Mouse (Mus musculus) liver, embryonic 12.5 days (tissue): ENCODE measurements around the gene Eif3f. TPM values are rescaled to one million over a fixed set of nuclear protein-coding genes. Genes with fewer than 3 reads are reported as not detected.

Experiments used
- ATAC-seq: fragments of 200-750 bp; cut with Nextera tagmentation; 2 replicates; pipeline ENCODE4 v1.8.0; 2017; ENCODE audit warnings: moderate number of reproducible peaks, mild to moderate bottlenecking, moderate library complexity
- H3K27ac ChIP-seq: fragments of 300-500 bp; sonication (generic); 2 replicates; pipeline ENCODE4 v1.5.1; 2016; ENCODE audit warnings: mild to moderate bottlenecking
- H3K27me3 ChIP-seq: fragments of 300-500 bp; sonication (generic); replicated peaks from 2 replicates; pipeline ENCODE4 v1.6.1; 2016; ENCODE audit warnings: mild to moderate bottlenecking, moderate library complexity
- H3K36me3 ChIP-seq: fragments of 300-500 bp; sonication (generic); 2 replicates; pipeline ENCODE4 v1.6.1; 2016; ENCODE audit warnings: mild to moderate bottlenecking, moderate library complexity
- H3K4me1 ChIP-seq: fragments of 300-500 bp; sonication (generic); 2 replicates; pipeline ENCODE4 v1.6.1; 2016
- H3K4me2 ChIP-seq: fragments of 300-500 bp; sonication (generic); 2 replicates; pipeline ENCODE4 v1.6.1; 2016; ENCODE audit warnings: mild to moderate bottlenecking, moderate library complexity
- H3K4me3 ChIP-seq: fragments of 300-500 bp; sonication (generic); 2 replicates; pipeline ENCODE4 v1.5.1; 2016; ENCODE audit warnings: mild to moderate bottlenecking, moderate library complexity
- H3K9ac ChIP-seq: fragments of 300-500 bp; sonication (generic); 2 replicates; pipeline ENCODE4 v1.6.1; 2016; ENCODE audit warnings: mild to moderate bottlenecking, moderate library complexity
- H3K9me3 ChIP-seq: fragments of 300-500 bp; sonication (generic); replicated peaks from 2 replicates; pipeline ENCODE4 v1.6.1; 2016; ENCODE audit warnings: mild to moderate bottlenecking, moderate library complexity
- WGBS: fragments of 180-500 bp; shearing (Covaris S2); methylation state at CpG from one replicate; pipeline ENCODE4 v1.1.7; 2016; ENCODE audit not compliant: insufficient replicate concordance; 5-methylcytosine and 5-hydroxymethylcytosine counted together
- polyA plus RNA-seq: library from polyadenylated mRNA; unstranded; fragments of >200 nt; fragmentation: Nextera tagmentation; extraction: Ambion mirVana; gene quantifications from 2 replicates; pipeline ENCODE4 v1.2.1, GENCODE M21; 2016

The Eif3f gene
- polyA plus RNA-seq: 60.3 and 61.3 TPM in 2 replicates

GRCm38 (mm10) chr7:108933794-108934731 is at the start of gene Eif3f:
Gene Eif3f (plus strand): TSS chr7:108934417.
- H3K36me3 ChIP-seq: peaks cover 36% of the 10 kb centered on the region
- peak within 1 kb of the TSS; percentile 91 for H3K9ac ChIP-seq
- peak within 1 kb of the TSS; percentile 94 for H3K4me3 ChIP-seq
- ATAC-seq: peak; percentile 95
- H3K27ac ChIP-seq: peak within 1 kb of the TSS; percentile 85
- H3K9me3 ChIP-seq: no peaks in the 10 kb centered on the region
- 1% methylated on average over 50 of the region's 50 CpGs for WGBS
- peaks cover 4% of the 10 kb centered on the region; the same call in 1 of the 2 replicates for H3K27me3 ChIP-seq
- H3K4me1 ChIP-seq: peaks cover 22% of the 10 kb centered on the region
- H3K4me2 ChIP-seq: peak within 1 kb of the TSS; percentile 88

DNA sequence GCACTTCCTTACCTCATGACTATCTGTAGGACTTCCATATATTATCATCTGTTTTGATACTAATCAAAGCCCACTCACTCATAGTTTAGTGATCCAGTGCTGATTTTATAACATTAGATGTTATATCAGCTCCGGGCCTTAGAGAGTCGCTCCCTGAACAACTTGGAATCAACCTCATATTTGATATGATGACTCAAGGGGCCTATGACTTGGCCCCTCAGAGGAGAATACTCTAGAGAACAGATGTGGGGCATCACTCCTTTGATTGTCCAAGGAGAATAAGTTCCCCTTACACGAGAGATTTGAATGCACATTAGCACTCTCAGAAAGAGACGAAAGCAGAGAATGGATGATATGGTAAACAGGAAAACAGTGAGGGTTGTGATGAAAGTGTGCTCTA is 49.3 kb upstream of the Eif3f start, which contains the start of gene Olfr518:
Gene Olfr518 (minus strand): TSS at position 101 of the 400 bp plus-strand sequence.
- no peaks in the 10 kb centered on the region for H3K36me3 ChIP-seq
- H3K4me1 ChIP-seq: no peaks in the 10 kb centered on the region
- no peak within 1 kb of the TSS for H3K4me2 ChIP-seq
- H3K27ac ChIP-seq: no peak within 1 kb of the TSS
- no peaks in the 10 kb centered on the region for H3K27me3 ChIP-seq
- no peak within 1 kb of the TSS for H3K4me3 ChIP-seq
- H3K9ac ChIP-seq: no peak within 1 kb of the TSS
- WGBS: 65% methylated on average over 4 of the region's 4 CpGs
- H3K9me3 ChIP-seq: no peaks in the 10 kb centered on the region
- no peak for ATAC-seq

DNA sequence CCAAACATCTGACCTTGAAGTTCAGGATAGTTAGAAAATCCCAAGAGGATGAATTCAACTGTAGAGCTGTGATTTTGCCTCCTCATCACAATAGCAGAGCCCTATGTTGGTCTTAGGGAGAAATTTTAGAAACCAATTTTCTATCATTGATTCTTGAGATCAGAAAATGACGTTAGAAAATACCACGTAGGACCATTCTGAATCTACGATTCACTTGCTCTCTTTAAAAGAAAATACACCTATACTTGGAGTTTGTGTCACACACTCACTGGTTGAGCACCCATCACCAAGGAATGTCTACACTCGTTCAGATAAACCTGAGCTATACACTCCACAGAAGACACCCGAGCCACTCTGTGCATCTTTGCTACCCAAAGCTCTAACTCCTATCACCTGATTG is 39.9 kb upstream of the Eif3f start, which contains the start of gene Olfr519:
Gene Olfr519 (minus strand): TSS at position 101 of the 400 bp plus-strand sequence.
- Histone ChIP-seq H3K4me1 (no peaks in the 10 kb centered on the region), H3K9me3 (no peaks in the 10 kb centered on the region), H3K27ac (no peak within 1 kb of the TSS), H3K9ac (no peak within 1 kb of the TSS), H3K36me3 (no peaks in the 10 kb centered on the region), H3K4me3 (no peak within 1 kb of the TSS), H3K27me3 (no peaks in the 10 kb centered on the region), H3K4me2 (no peak within 1 kb of the TSS)
- 65% methylated on average over 5 of the region's 5 CpGs for WGBS
- no peak for ATAC-seq

DNA sequence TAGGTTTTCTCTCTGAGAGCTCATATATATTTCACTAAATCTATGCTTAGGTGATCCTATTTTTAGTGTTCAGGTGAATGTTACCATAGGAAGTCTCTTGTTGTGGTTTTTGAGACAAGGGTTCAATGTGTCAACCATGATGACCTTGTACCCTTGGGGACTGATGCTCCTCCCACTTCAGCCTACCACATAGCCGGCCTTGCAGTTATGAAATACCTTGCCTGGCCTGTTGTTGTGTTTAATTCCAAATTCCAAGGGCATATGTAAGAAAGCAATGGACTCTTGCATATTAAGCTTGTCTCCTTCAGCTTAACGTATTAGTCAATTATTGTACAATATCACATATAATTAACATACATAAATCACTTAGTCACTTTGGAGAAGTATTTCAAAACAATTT is 30.2 kb upstream of the Eif3f start:
- no peaks in the 10 kb centered on the region for H3K9me3 ChIP-seq
- no peaks in the 10 kb centered on the region for H3K4me1 ChIP-seq
- no peak overlapping the region for H3K9ac ChIP-seq
- H3K4me3 ChIP-seq: no peak overlapping the region
- no peaks in the 10 kb centered on the region for H3K36me3 ChIP-seq
- no peak overlapping the region for H3K27ac ChIP-seq
- ATAC-seq: no peak
- 57% methylated on average over 2 of the region's 2 CpGs for WGBS
- no peaks in the 10 kb centered on the region for H3K27me3 ChIP-seq
- no peak overlapping the region for H3K4me2 ChIP-seq

GRCm38 (mm10) chr7:108927043-108927442 is 7.2 kb upstream of the Eif3f start:
- Histone ChIP-seq H3K27ac (no peak overlapping the region), H3K4me2 (no peak overlapping the region), H3K27me3 (peaks cover 1% of the 10 kb centered on the region; the same call in 1 of the 2 replicates), H3K9me3 (no peaks in the 10 kb centered on the region), H3K36me3 (no peaks in the 10 kb centered on the region), H3K9ac (no peak overlapping the region), H3K4me3 (no peak overlapping the region), H3K4me1 (no peaks in the 10 kb centered on the region)
- WGBS: 36% methylated on average over 4 of the region's 4 CpGs
- no peak for ATAC-seq

DNA sequence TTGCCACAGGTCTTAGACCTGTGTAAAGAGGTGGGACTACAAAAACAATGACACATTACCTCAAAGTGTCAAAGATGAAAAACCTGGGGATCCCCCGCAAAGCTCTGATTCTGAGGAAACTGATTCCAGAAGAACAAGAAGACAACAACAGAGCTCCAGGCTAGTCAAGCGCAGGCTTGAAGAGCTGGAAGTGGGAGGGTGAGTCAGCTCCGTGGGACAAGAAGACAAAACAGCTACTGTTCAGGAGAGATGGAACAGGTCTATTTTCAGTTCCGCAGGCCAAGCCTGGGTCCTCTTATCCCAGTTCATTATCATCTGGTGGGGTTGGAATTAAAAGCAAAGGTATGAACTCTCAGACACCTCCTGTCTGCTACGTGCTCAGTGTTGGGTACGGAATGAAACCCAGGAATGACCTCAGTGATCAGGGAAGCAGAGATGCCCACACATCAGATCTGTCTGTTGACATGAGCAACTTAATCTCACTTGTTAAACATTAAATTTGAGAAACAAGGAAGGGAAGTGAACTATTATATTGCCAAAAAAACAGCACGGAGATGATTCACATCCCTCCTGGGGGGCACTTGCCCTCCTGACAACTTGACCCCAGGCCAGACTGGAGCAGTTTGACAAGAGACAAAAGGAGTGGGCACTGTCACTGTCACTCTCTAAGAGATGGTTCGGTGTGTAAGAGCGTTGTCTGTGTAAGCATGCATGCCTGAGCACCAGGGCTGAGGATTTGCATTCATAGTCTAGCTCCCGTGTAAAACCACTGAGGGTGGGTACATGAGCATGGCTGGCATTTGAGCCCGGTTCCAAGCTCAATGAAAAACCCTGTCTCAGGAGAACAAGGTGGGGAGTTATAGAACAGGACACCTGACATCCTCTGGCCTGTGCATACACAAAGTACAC is 5.7 kb upstream of the Eif3f start:
- 67% methylated on average over 11 of the region's 11 CpGs for WGBS
- Histone ChIP-seq H3K9ac (no peak overlapping the region), H3K4me3 (no peak overlapping the region)

DNA sequence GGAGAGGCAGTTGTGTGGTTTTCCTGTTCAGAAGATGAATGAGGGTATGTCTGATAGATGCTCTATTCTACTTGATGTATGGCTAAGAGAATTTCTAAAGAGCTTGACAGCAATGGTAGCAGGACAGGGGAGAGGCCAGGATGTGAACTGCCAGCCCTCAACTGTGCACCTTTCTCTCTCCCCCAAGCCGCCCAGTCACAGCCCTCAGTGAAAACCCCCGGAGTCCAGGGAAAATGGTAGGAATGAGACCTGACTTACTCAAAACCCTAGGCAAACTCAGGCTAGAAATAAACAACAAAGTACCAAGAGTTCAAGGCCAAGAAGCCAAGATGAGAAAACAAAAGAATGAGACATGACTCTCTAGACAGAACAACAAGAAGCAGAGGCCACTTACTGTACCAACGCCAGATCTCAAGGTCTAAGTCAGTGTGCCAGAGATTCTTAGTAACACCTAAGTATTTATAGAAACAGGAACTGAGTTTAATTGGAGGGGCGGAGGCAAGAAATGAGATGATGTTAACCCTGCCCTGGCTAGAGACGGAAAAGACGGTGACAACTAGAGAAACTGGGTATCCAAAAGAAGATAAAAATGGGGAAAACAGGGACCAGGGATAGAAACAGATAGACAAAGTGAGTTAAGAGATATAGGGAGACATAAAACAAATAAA is 4.4 kb upstream of the Eif3f start, which contains the start of gene Nlrp10:
Gene Nlrp10 (minus strand): TSS at position 453 of the 668 bp plus-strand sequence.
- ATAC-seq: no peak
- Histone ChIP-seq H3K9ac (no peak within 1 kb of the TSS), H3K36me3 (no peaks in the 10 kb centered on the region), H3K4me2 (no peak within 1 kb of the TSS), H3K27ac (no peak within 1 kb of the TSS), H3K4me3 (no peak within 1 kb of the TSS), H3K9me3 (no peaks in the 10 kb centered on the region), H3K4me1 (peaks cover 2% of the 10 kb centered on the region), H3K27me3 (peaks cover 4% of the 10 kb centered on the region; the same call in 1 of the 2 replicates)
- 39% methylated on average over 6 of the region's 6 CpGs for WGBS

More for the DNA sequence above, 5.7 kb upstream of the Eif3f start:
- ATAC-seq: no peak
- peaks cover 4% of the 10 kb centered on the region; the same call in 1 of the 2 replicates for H3K27me3 ChIP-seq
- no peaks in the 10 kb centered on the region for H3K36me3 ChIP-seq
- H3K4me2 ChIP-seq: no peak overlapping the region
- H3K9me3 ChIP-seq: no peaks in the 10 kb centered on the region
- H3K4me1 ChIP-seq: no peaks in the 10 kb centered on the region
- no peak overlapping the region for H3K27ac ChIP-seq

DNA sequence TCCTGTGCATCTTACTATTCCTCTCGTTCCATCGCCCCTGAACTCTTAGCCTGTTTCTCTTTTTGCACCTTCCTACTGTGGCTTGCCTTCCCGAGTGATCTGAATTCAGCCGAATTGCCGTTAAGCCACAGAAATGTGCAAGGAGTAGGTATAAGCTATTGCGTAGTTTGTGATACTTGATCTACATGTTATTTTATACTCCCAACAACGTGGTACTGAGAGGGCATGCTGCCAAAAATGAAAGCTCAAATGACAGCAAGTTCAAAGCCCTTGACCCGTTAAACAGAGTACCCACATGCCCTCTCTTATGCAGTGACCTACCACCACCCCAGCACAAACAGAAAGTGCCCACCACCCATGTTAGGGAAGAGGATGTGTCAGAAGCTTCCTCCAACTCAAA is 619 bp downstream of the Eif3f start:
- Histone ChIP-seq H3K27ac (peak overlapping the region; percentile 85), H3K4me3 (peak overlapping the region; percentile 94), H3K4me1 (peaks cover 22% of the 10 kb centered on the region), H3K9me3 (no peaks in the 10 kb centered on the region), H3K36me3 (peaks cover 44% of the 10 kb centered on the region), H3K9ac (peak overlapping the region; percentile 91), H3K27me3 (peaks cover 4% of the 10 kb centered on the region; the same call in 1 of the 2 replicates), H3K4me2 (peak overlapping the region; percentile 88)
- no peak for ATAC-seq
- WGBS: 1% methylated on average over 8 of the region's 8 CpGs

DNA sequence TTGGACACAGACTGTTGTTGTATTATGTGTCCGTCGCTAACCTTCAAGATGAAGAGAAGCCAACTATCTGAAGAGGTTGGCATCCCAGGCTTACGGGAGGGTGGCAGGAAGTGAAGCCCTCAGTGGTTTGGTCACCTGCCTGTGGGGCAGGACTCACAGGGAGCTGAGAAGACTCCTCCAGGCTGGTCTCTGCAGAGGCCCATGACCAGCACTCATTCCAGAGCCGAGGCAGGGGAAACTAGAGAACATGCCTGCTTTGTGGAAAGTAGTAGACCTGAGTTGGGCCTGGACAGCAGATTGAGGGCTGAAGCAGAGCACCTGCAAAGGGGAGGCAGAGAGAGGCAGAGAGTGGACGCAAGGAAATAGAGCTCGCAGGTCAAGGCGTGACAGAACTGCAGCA is 1.2 kb downstream of the Eif3f start:
- H3K27ac ChIP-seq: no peak overlapping the region
- H3K27me3 ChIP-seq: peaks cover 4% of the 10 kb centered on the region; the same call in 1 of the 2 replicates
- H3K4me3 ChIP-seq: peak overlapping the region; percentile 94
- 60% methylated on average over 7 of the region's 7 CpGs for WGBS
- H3K36me3 ChIP-seq: peaks cover 50% of the 10 kb centered on the region
- no peaks in the 10 kb centered on the region for H3K9me3 ChIP-seq
- peaks cover 22% of the 10 kb centered on the region for H3K4me1 ChIP-seq
- ATAC-seq: no peak
- peak overlapping the region; percentile 91 for H3K9ac ChIP-seq
- peak overlapping the region; percentile 88 for H3K4me2 ChIP-seq

GRCm38 (mm10) chr7:108936591-108936990 is 2.4 kb downstream of the Eif3f start:
- Histone ChIP-seq H3K9ac (peak overlapping the region; percentile 91; the same call in 1 of the 2 replicates), H3K4me1 (peaks cover 22% of the 10 kb centered on the region), H3K4me2 (peak overlapping the region; percentile 88; the same call in 1 of the 2 replicates), H3K27me3 (peaks cover 4% of the 10 kb centered on the region; the same call in 1 of the 2 replicates), H3K4me3 (no peak overlapping the region), H3K27ac (peak overlapping the region; percentile 22; the same call in 1 of the 2 replicates), H3K9me3 (no peaks in the 10 kb centered on the region), H3K36me3 (peaks cover 61% of the 10 kb centered on the region)
- no peak for ATAC-seq
- 85% methylated on average over 4 of the region's 4 CpGs for WGBS

GRCm38 (mm10) chr7:108941466-108941865 is 7.2 kb downstream of the Eif3f start:
- 82% methylated on average over 9 of the region's 9 CpGs for WGBS

More at GRCm38 (mm10) chr7:108941466-108941865, 7.2 kb downstream of the Eif3f start:
- no peaks in the 10 kb centered on the region for H3K9me3 ChIP-seq
- H3K4me1 ChIP-seq: peaks cover 5% of the 10 kb centered on the region; the same call in 1 of the 2 replicates
- H3K4me3 ChIP-seq: no peak overlapping the region
- H3K4me2 ChIP-seq: no peak overlapping the region
- H3K9ac ChIP-seq: no peak overlapping the region
- no peaks in the 10 kb centered on the region for H3K27me3 ChIP-seq
- H3K36me3 ChIP-seq: peaks cover 90% of the 10 kb centered on the region
- no peak for ATAC-seq
- H3K27ac ChIP-seq: no peak overlapping the region
